Mouse (Mus musculus) embryo, embryonic 11 days (tissue): ENCODE measurements around the gene Mrpl14.
A peak's percentile ranks its signal among the peaks of the same experiment; 100 is the strongest.

Experiments
- DNase-seq: peaks from one replicate; pipeline ENCODE4 v3.0.0-alpha.2; 2015

Gene Mrpl14

GRCm38 (mm10) chr17:45689120-45689519 lies 3.0 kb downstream of the Mrpl14 start:
- DNase-seq, result no peak

GRCm38 (mm10) chr17:45690044-45690443 lies 3.9 kb downstream of the Mrpl14 start:
- DNase-seq, result no peak

GRCm38 (mm10) chr17:45692159-45692558 lies 6.0 kb downstream of the Mrpl14 start:
- no peak for DNase-seq

DNA sequence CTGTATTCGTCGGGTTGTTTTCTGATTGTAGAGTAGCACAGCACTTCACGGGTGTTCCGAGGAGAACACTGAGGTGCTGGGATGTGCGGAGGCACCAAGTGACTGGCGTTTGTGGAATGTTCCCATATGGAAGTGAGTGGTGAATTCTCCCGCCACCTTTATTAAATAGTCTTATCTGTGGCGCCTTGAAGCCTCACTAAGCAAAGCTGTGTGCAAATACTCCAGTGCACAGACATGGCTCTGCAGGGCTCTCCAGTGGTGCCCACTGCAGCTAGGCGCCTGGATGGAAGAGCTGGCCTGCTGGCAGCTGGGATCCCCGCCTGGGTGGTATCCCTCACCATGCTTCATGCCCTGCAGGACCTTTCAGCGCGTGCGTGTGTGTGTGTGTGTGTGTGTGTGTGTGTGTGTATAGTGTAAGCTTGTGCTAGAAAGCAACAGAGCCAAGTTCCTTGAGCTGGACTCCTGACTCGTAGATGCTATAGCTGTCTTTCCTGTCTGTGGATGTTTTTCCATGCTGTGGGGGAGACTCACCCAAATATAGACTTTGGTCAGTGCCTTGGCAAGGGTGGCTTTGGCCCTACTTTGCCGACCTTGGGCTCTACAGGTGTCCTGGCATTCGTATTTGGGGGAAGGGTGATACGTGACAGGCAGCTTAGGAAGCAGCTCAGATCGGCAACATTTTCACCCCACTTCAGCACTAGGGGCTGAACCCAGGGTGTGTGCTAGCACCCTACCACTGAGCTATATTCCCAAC lies 7.9 kb downstream of the Mrpl14 start:
- DNase-seq, result no peak

- DNase-seq, result no peak
Measured at GRCm38 (mm10) chr17:45695227-45696120, 9.4 kb downstream of the Mrpl14 start.

- no peak for DNase-seq
Measured at GRCm38 (mm10) chr17:45696981-45697380, 10.9 kb downstream of the Mrpl14 start.

- no peak for DNase-seq
Measured at GRCm38 (mm10) chr17:45698368-45698767, 12.2 kb downstream of the Mrpl14 start.

DNA sequence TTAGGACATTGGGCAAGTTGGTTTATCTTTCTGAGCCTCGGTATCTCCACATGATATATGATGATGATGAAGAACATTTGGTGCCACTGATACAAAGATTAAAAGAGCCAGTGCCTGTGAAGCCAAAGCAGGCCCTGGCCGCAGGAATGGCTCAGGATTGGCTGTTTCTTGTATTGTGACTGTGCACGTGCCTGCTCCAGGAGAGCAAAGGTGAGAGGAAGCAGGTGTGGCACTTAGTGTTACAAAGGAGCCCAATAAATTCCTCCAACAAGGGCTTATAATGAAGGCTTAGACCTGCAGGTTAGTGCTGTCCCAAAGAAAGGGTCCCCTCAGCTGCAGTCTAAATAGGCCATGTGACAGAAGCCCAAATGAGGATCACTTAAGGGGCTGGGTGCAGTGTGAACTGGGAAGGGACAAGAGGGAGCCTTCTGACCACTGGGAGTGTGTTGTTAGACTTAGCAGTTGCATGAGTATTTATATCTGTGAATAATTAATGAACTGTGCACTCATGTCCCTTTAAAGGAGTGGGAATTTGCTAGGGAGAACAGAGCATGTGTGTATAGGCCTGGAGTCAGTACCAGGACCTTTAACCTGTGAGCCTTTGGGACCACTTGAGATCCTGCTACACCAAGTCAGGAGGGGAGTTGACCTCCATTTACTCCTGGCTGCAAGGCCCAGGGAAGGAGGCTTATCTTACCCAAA lies 13.1 kb downstream of the Mrpl14 start:
- no peak for DNase-seq

DNA sequence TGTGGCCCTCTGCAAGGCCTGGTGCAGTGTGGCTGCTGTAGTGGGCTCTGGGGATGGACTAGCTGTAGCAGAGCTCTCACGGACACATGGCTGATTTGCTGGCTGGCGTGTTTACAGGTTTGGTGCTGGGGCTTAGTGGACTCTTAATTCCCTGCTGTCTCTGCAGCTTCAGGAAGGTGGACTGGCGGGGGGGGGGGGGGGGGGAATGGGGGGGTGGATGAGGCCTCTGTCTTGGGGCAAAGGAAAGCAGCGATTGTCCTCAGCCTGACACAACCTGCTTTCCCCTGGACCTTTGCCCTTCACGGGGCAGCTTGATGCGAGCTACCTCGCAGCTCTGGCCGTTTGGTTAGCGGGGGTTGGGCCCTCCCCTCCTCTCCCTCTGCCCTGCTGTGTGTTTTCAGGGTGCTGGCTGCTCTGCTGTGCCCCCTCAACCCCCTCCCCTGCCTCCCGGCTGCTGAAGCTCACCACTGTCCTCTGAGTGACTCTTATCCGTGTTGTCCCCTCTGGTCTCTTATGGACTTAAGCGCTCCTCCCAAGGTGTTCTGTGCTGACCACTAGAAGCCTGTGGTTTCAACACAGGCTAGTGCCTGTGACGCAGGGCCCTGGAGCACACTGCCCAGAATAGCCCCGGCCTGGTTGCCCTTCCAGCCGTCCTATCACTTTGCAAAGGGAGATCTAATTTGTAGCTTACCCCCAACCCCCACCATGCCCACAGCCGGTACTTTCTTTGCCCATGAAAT lies 14.5 kb downstream of the Mrpl14 start:
- no peak for DNase-seq

DNA sequence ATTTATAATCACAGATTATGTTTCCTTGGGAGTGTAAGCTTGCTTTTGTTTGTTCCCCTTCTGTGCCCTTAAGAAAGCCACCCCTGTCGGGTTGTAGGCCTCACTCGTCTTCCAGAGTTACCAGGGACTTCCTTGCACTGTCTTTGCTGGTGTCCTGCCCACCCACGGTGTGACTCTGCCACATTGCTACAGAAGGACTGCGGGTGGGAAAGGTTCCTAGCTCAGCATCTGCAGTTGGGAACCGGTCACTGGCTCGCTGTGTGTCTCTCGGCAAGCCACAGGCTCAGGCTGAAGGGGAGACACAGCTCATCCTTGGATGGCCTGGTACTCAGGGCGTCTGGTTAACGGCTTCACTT lies 15.1 kb downstream of the Mrpl14 start:
- no peak for DNase-seq

DNA sequence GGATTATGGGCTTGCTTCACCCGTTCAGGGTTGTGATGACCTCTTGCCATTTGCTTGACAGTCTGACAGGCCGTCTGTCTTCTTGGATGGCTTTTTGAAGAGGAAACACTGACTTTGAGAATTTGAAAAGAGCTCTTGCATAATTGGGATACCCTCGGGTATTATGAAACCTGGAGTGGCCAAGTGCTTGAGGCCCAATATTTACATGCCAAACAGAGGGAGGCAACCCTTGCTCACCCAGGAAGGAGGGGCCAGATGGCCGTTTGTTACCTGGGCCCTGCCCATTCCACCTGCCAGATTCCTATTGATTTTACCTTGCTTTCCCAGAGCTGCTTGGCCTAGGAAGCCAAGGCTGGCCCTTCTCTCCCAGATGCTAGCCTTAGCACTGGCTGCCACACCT lies 16.1 kb downstream of the Mrpl14 start:
- no peak for DNase-seq

DNA sequence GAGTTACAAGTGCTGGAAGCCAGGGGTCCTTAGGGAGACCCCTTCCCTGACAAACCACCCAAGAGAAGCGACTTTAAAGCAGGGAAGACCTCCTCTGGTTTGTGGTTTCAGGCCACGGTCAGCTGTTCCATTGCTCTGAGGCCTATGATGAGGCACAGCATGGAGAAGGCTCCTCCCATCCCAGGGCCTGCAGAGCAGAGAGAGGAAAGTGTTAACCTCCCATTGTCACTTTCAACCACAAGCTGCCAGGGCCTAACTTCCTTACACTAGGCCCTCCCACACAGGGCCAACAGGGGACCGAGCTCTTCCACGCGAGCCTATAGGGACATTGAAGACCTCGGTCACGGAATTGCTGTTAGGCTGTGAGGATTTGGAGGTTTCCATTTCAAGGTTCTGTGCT lies 17.1 kb downstream of the Mrpl14 start:
- no peak for DNase-seq

DNA sequence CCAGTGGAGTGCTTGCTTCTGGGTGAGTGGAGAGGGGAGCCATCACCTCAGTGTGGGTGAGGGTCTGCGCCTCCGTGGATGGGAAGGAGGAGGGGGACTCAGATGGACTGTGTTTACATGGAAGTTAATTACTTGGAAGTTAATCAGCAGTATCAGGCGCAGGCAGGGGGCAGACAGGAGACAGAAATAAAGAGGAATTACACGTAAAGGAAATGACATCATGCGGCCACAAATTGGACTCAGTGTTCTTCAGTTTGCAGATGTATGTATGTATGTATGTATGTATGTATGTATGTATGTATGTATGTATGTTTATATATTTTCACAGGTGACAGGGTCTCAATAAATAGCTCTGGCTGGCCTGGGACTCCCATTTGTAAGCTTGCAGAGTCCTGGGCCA lies 20.7 kb downstream of the Mrpl14 start:
- DNase-seq, result no peak

GRCm38 (mm10) chr17:45707376-45707775 lies 21.3 kb downstream of the Mrpl14 start:
- peak; percentile 47 for DNase-seq

DNA sequence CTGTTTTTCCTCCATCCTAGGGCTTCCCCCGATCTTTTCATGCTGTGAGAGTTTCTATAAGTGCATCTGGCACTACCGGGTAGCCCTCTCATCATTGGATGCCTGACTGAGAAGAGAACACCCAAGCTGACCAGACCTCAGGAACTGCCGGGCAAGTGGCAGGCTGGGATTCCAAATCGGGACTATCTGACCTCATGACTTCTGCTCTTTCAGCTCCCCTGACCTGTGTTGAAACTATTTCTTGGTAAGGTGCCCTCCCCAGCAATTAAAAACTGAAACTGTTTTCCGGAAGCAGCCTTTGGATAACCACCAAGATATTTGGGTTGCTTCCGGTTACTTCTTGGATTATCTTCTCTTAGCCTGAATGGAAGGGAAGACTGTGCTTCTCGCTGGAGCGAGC lies 22.1 kb downstream of the Mrpl14 start:
- DNase-seq, result no peak

GRCm38 (mm10) chr17:45709829-45710228 lies 23.7 kb downstream of the Mrpl14 start:
- no peak for DNase-seq

GRCm38 (mm10) chr17:45710407-45710806 lies 24.3 kb downstream of the Mrpl14 start:
- DNase-seq, result no peak

DNA sequence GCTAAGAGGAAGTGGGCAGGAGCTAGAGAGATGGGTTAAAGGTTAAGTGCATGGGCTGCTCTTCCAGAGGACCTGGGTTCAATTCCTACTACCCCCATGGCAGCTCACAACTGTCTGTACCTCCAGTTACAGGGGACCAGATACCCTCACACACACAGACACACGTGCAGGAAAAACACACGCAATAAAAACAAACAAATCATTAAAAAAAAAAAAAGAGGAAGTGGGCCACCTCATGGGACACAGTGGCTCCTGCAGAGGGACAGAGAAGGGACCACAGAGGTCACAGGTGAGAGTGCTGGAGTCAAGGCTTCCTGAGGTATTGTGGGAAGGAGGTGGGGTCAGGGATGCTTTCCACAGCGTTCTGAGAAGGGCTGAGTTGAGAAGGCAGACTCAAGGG lies 25.4 kb downstream of the Mrpl14 start:
- no peak for DNase-seq

- DNase-seq, result peak; percentile 77
Measured at GRCm38 (mm10) chr17:45718323-45718722, 32.2 kb downstream of the Mrpl14 start.

- peak; percentile 92 for DNase-seq
Measured at GRCm38 (mm10) chr17:45723732-45724573, 37.8 kb downstream of the Mrpl14 start.

DNA sequence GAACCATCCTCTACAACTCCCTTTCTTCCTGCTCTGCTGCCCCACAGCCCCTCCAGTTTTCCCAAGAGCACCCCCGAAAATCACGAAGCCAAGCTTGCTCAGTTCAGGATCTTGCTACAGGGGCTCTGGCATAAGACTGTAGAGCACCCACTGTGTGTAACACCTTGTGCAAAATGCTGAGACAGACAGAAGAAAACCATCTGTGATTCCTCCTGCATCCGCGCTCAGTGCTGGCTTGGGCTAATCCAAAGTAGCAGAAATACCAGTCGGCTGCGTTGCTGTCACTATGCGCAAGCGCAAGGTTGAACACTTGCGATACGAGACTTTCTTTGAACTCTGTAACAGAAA lies 38.4 kb downstream of the Mrpl14 start:
- no peak for DNase-seq

DNA sequence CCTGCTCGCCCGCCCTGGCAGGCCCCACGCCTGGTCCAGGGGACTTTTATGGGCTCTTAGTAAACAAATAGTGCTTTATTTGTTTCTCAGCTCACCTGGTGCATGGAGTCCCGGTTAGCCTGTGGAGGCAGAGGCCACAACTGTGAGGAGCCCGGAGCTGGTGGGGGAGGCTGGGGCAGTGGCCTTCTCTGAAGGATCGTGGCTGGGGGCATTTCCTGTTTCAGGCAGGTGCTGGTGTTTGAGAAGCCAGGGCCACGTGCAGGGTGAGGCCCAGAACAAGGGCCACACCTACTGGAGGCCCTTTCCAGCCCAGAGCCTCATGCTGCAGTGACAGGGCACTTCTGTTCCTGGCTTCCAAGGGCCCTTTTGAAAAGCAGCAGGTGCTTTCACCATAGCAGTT lies 40.1 kb downstream of the Mrpl14 start:
- no peak for DNase-seq
